Mouse (Mus musculus): ENCODE data around the gene Tmem204.

Tmem204 gene

GRCm38 (mm10) chr17:25014841-25015570 lies 68.4 kb downstream of the Tmem204 start:
- peak; percentile 68 for DNase-seq (ENCODE audit: low spot score)

GRCm38 (mm10) chr17:25013606-25014501 lies 69.5 kb downstream of the Tmem204 start:
- peak; percentile 64 for DNase-seq (ENCODE audit: low spot score)
